Mouse (Mus musculus) myocyte (in vitro differentiated cells): ENCODE measurements around the gene Nkx3-2.

Source experiments
- E2F4 ChIP-seq: IDR thresholded peaks from one replicate; pipeline ENCODE4 v1.6.1; 2011; ENCODE audit warnings: mild to moderate bottlenecking, control low read depth, moderate library complexity; ENCODE audit not compliant: insufficient read depth
- MAX ChIP-seq: IDR thresholded peaks from one replicate; pipeline ENCODE4 v1.6.1; 2011; ENCODE audit warnings: low read depth, mild to moderate bottlenecking, control low read depth
- MYOG ChIP-seq, 3 experiments: IDR thresholded peaks; one replicate each; pipeline ENCODE4 v1.6.1; 2011; ENCODE audit warnings: control low read depth in 2 of 3, low read depth in 2 of 3, mild to moderate bottlenecking in 2 of 3; ENCODE audit not compliant: insufficient read length in 2 of 3, control insufficient read depth in 1 of 3, insufficient read depth in 1 of 3
- POLR2A ChIP-seq: IDR thresholded peaks from one replicate; pipeline ENCODE4 v1.6.1; 2011; ENCODE audit warnings: low read depth, mild to moderate bottlenecking, control low read depth, moderate library complexity; ENCODE audit not compliant: insufficient read length
- POLR2AphosphoS2 ChIP-seq: IDR thresholded peaks from one replicate; pipeline ENCODE4 v1.6.1; 2011; ENCODE audit warnings: low read depth, control low read depth; ENCODE audit not compliant: insufficient read length
- REST ChIP-seq: IDR thresholded peaks from one replicate; pipeline ENCODE4 v1.6.1; 2011; ENCODE audit warnings: mild to moderate bottlenecking, control low read depth, moderate library complexity; ENCODE audit not compliant: insufficient read depth, insufficient read length

DNA sequence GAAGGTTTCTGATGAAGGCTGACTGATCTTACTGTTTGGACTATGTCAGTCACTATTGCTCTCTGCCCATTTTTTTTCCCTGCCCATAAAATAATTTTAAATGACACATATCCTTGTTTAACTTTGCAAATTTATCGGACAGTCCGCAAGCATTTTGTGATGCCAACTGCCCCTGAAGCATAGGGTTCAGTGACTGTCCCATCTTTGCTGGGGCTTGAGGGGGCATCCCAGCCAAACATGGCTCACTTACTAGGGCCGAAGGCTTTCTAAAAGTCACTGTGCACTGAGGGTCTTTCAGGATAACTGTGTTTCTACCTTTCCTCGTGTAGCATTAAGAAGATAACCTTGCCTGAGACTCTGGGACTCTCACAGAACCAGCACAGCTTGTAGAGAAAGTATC lies 11.6 kb downstream of the Nkx3-2 start:
- TF ChIP-seq MAX (no peak), POLR2A (no peak), POLR2AphosphoS2 (no peak), E2F4 (no peak), REST (no peak), MYOG (IDR thresholded peaks at IDR 0.05; ENCODE audit: control insufficient read depth in 1 of 3, insufficient read depth in 1 of 3, insufficient read length in 2 of 3, low read depth in 2 of 3) (no peak)
